Mouse (Mus musculus) liver, adult 2 months (tissue): ENCODE data around the gene Sclt1.

Experiments used
- CTCF ChIP-seq: fragments of 200-500 bp; IDR thresholded peaks from 2 replicates; pipeline ENCODE4 v1.5.1; 2011; ENCODE audit warnings: low read depth, low read length, control low read depth
- POLR2A ChIP-seq: fragments of 200-500 bp; IDR thresholded peaks from 2 replicates; pipeline ENCODE4 v1.6.1; 2011; ENCODE audit warnings: low read length, control low read depth; ENCODE audit not compliant: insufficient read depth; ENCODE audit errors: extremely low read depth

- TF ChIP-seq POLR2A (no peak), CTCF (no peak)
Observed at GRCm38 (mm10) chr3:41597036-41597435, 145.3 kb downstream of the Sclt1 start.
